Mouse (Mus musculus) midbrain, embryonic 14.5 days (tissue): ENCODE data around the gene Csnk1d. TPM values are rescaled to one million over a fixed set of nuclear protein-coding genes. Genes with fewer than 3 reads are reported as not detected.
A peak's percentile ranks its signal among the peaks of the same experiment; 100 is the strongest.

Experiments
- ATAC-seq: fragments of 200-750 bp; cut with Nextera tagmentation; 2 replicates; pipeline ENCODE4 v1.8.0; 2017; ENCODE audit warnings: moderate number of reproducible peaks, moderate library complexity; ENCODE audit not compliant: low FRiP score, low TSS enrichment
- DNase-seq: peaks from one replicate; pipeline ENCODE4 v3.0.0-alpha.2; 2015
- H3K27ac ChIP-seq: fragments of 300-500 bp; sonication (generic); replicated peaks from 2 replicates; pipeline ENCODE4 v1.5.1; 2014; ENCODE audit warnings: mild to moderate bottlenecking, low read depth, low read length, moderate library complexity
- H3K27me3 ChIP-seq: fragments of 300-500 bp; sonication (generic); 2 replicates; pipeline ENCODE4 v1.6.1; 2014; ENCODE audit warnings: low read length, control low read depth, mixed read lengths; ENCODE audit not compliant: control insufficient read depth, insufficient read depth
- H3K36me3 ChIP-seq: fragments of 300-500 bp; sonication (generic); 2 replicates; pipeline ENCODE4 v1.6.1; 2014; ENCODE audit warnings: low read length, control low read depth; ENCODE audit not compliant: control insufficient read depth, insufficient read depth
- H3K4me1 ChIP-seq: fragments of 300-500 bp; sonication (generic); 2 replicates; pipeline ENCODE4 v1.6.1; 2014; ENCODE audit warnings: mild to moderate bottlenecking, antibody characterized with exemption, low read length, control low read depth; ENCODE audit not compliant: control insufficient read depth, insufficient read depth
- H3K4me2 ChIP-seq: fragments of 300-500 bp; sonication (generic); 2 replicates; pipeline ENCODE4 v1.6.1; 2014; ENCODE audit warnings: mild to moderate bottlenecking, low read length, moderate library complexity
- H3K4me3 ChIP-seq: fragments of 300-500 bp; sonication (generic); replicated peaks from 2 replicates; pipeline ENCODE4 v1.5.1; 2014; ENCODE audit warnings: low read depth, low read length
- H3K9ac ChIP-seq: fragments of 300-500 bp; sonication (generic); replicated peaks from 2 replicates; pipeline ENCODE4 v1.6.1; 2014; ENCODE audit warnings: mild to moderate bottlenecking, low read length, moderate library complexity
- H3K9me3 ChIP-seq: fragments of 300-500 bp; sonication (generic); 2 replicates; pipeline ENCODE4 v1.6.1; 2016; ENCODE audit warnings: low read length, control low read depth, mixed read lengths; ENCODE audit not compliant: control insufficient read depth
- WGBS: fragments of 180-500 bp; shearing (Covaris S2); extraction: QIAGEN DNeasy Blood & Tissue Kit; methylation state at CpG from one replicate; pipeline ENCODE4 v1.1.7; 2014; 5-methylcytosine and 5-hydroxymethylcytosine counted together
- polyA plus RNA-seq: library from polyadenylated mRNA; unstranded; fragments of >200 nt; fragmentation: Nextera tagmentation; extraction: Ambion mirVana; gene quantifications from 2 replicates; pipeline ENCODE4 v1.2.1, GENCODE M21; 2014

Gene Csnk1d
- polyA plus RNA-seq, 1 experiment from 2014 or later, result 85.8 TPM

GRCm38 (mm10) chr11:120954936-120955335, 36.2 kb downstream of the Csnk1d start:
- Histone ChIP-seq H3K27ac (no peak overlapping the region), H3K9me3 (no peaks in the 10 kb centered on the region), H3K36me3 (peaks cover 37% of the 10 kb centered on the region), H3K4me3 (no peak overlapping the region), H3K9ac (no peak overlapping the region), H3K4me2 (no peak overlapping the region), H3K4me1 (peaks cover 12% of the 10 kb centered on the region), H3K27me3 (peaks cover 6% of the 10 kb centered on the region; the same call in 1 of the 2 replicates)
- DNase-seq, result no peak
- WGBS, result 86% methylated on average over 5 of the region's 5 CpGs
- ATAC-seq, result no peak

GRCm38 (mm10) chr11:120951731-120952730, 39.1 kb downstream of the Csnk1d start:
- H3K4me3 ChIP-seq, result no peak overlapping the region
- WGBS, result 82% methylated on average over 9 of the region's 9 CpGs
- peaks cover 12% of the 10 kb centered on the region for H3K4me1 ChIP-seq
- peaks cover 27% of the 10 kb centered on the region for H3K27me3 ChIP-seq
- H3K9me3 ChIP-seq, result no peaks in the 10 kb centered on the region
- H3K4me2 ChIP-seq, result peak overlapping the region; percentile 58
- no peak overlapping the region for H3K27ac ChIP-seq
- no peak for ATAC-seq
- peaks cover 16% of the 10 kb centered on the region for H3K36me3 ChIP-seq
- no peak for DNase-seq
- no peak overlapping the region for H3K9ac ChIP-seq

GRCm38 (mm10) chr11:120951237-120951636, 39.9 kb downstream of the Csnk1d start:
- H3K27ac ChIP-seq, result 0 out of 2 replicates have a peak overlapping the region, but pooled peaks have one; percentile 37
- H3K9me3 ChIP-seq, result no peaks in the 10 kb centered on the region
- WGBS, result 14% methylated on average over 8 of the region's 8 CpGs
- H3K9ac ChIP-seq, result peak overlapping the region; percentile 40; the same call in 1 of the 2 replicates
- DNase-seq (peak; percentile 40), ATAC-seq (no peak; the same call in 1 of the 2 replicates)
- H3K4me2 ChIP-seq, result peak overlapping the region; percentile 58
- H3K4me1 ChIP-seq, result peaks cover 12% of the 10 kb centered on the region
- H3K36me3 ChIP-seq, result peaks cover 8% of the 10 kb centered on the region; the same call in 1 of the 2 replicates
- H3K4me3 ChIP-seq, result peak overlapping the region; percentile 43
- H3K27me3 ChIP-seq, result peaks cover 27% of the 10 kb centered on the region

- Histone ChIP-seq H3K4me2 (peak overlapping the region; percentile 58), H3K27ac (0 out of 2 replicates have a peak overlapping the region, but pooled peaks have one; percentile 37), H3K9me3 (no peaks in the 10 kb centered on the region), H3K4me3 (peak overlapping the region; percentile 43), H3K4me1 (peaks cover 12% of the 10 kb centered on the region), H3K27me3 (peaks cover 27% of the 10 kb centered on the region), H3K9ac (peak overlapping the region; percentile 40; the same call in 1 of the 2 replicates), H3K36me3 (0 out of 2 replicates have a peak, but pooled peaks cover 2% of the 10 kb centered on the region)
- WGBS, result 1% methylated on average over 39 of the region's 39 CpGs
- DNase-seq (peak; percentile 88), ATAC-seq (peak; percentile 82)
These were observed 40.6 kb downstream of the Csnk1d start for GRCm38 (mm10) chr11:120950281-120951202.

- ATAC-seq (no peak), DNase-seq (no peak)
- peaks cover 12% of the 10 kb centered on the region for H3K4me1 ChIP-seq
- 9% methylated on average over 10 of the region's 10 CpGs for whole genome bisulfite sequencing
- peak overlapping the region; percentile 58 for H3K4me2 ChIP-seq
- no peak overlapping the region for H3K27ac ChIP-seq
- no peaks in the 10 kb centered on the region for H3K9me3 ChIP-seq
- H3K4me3 ChIP-seq, result peak overlapping the region; percentile 43; the same call in 1 of the 2 replicates
- H3K27me3 ChIP-seq, result peaks cover 27% of the 10 kb centered on the region
- H3K9ac ChIP-seq, result no peak overlapping the region
- no peaks in the 10 kb centered on the region for H3K36me3 ChIP-seq
These were observed 41.3 kb downstream of the Csnk1d start for GRCm38 (mm10) chr11:120949863-120950262.

- no peaks in the 10 kb centered on the region for H3K9me3 ChIP-seq
- peak; percentile 64 for DNase-seq
- 1% methylated on average over 70 of the region's 75 CpGs for WGBS
- peak overlapping the region; percentile 34 for H3K4me3 ChIP-seq
- no peak for ATAC-seq
- no peak overlapping the region for H3K27ac ChIP-seq
- H3K4me2 ChIP-seq, result peak overlapping the region; percentile 58
- H3K36me3 ChIP-seq, result no peaks in the 10 kb centered on the region
- H3K9ac ChIP-seq, result peak overlapping the region; percentile 20; the same call in 1 of the 2 replicates
- H3K27me3 ChIP-seq, result peaks cover 27% of the 10 kb centered on the region
- H3K4me1 ChIP-seq, result peaks cover 12% of the 10 kb centered on the region
These were observed 42.0 kb downstream of the Csnk1d start for GRCm38 (mm10) chr11:120948861-120949851.

GRCm38 (mm10) chr11:120948328-120948727, 42.8 kb downstream of the Csnk1d start, which contains the start of gene Slc16a3:
Gene Slc16a3, plus strand, starts transcription at chr11:120948480.
- peaks cover 12% of the 10 kb centered on the region for H3K4me1 ChIP-seq
- ATAC-seq (no peak), DNase-seq (no peak)
- no peaks in the 10 kb centered on the region for H3K36me3 ChIP-seq
- H3K4me3 ChIP-seq, result peak within 1 kb of the TSS; percentile 34
- no peak within 1 kb of the TSS for H3K27ac ChIP-seq
- H3K9ac ChIP-seq, result peak within 1 kb of the TSS; percentile 20; the same call in 1 of the 2 replicates
- WGBS, result 38% methylated on average over 12 of the region's 12 CpGs
- peak within 1 kb of the TSS; percentile 58 for H3K4me2 ChIP-seq
- peaks cover 27% of the 10 kb centered on the region for H3K27me3 ChIP-seq
- H3K9me3 ChIP-seq, result no peaks in the 10 kb centered on the region
